Mouse (Mus musculus): ENCODE data around the gene Otop1.

GRCm38 (mm10) chr5:38333381-38333780, 57.6 kb downstream of the Otop1 start:
- TF ChIP-seq CTCF (IDR thresholded peaks at IDR 0.05; ENCODE audit: low read depth) (no peak), EP300 (IDR thresholded peaks at IDR 0.05; ENCODE audit: low read depth) (no peak)
